Comparison of ENCODE assay signal across 8 mouse cellular contexts in genomic region chr12:31116005-31116466, GRCm38 (mm10). TPM values are rescaled to one million over a fixed set of nuclear protein-coding genes. Genes with fewer than 3 reads are reported as not detected.
DNase-seq lines count a peak whose midpoint lies in the region; ATAC-seq lines count a peak whose summit lies in the region.

No protein-coding gene starts in this region.

- WGBS in kidney, embryonic 15.5 days: 11% methylated on average over 8 of the region's 8 CpGs
- WGBS in liver, embryonic 11.5 days: 20% methylated on average over 8 of the region's 8 CpGs

- DNase-seq in spleen, adult 12 weeks (ENCODE audit: low spot score): peak; percentile 11
- DNase-seq in spleen, postnatal 36 days (ENCODE audit: low spot score in 2 of 2): no peak
- DNase-seq in cerebellum, adult 11-12 months: peak; percentile 4
- DNase-seq in liver, embryonic 11.5 days (ENCODE audit: low spot score): peak; percentile 46
- peak; percentile 79 for DNase-seq in retina, postnatal 1 day
- DNase-seq in urinary bladder, postnatal 36 days (ENCODE audit: low spot score in 2 of 2): peak; percentile 52 to 62

- H3K36me3 ChIP-seq in kidney, embryonic 15.5 days: no peaks in the 10 kb centered on the region
- H3K36me3 ChIP-seq in liver, embryonic 11.5 days (ENCODE audit: control insufficient read depth, insufficient read depth, low read length): no peaks in the 10 kb centered on the region

- H3K27ac ChIP-seq in kidney, embryonic 15.5 days: no peak overlapping the region
- no peak overlapping the region for H3K27ac ChIP-seq in liver, embryonic 11.5 days (ENCODE audit: low read depth, low read length)

- H3K4me2 ChIP-seq in kidney, embryonic 15.5 days: no peak overlapping the region
- no peak overlapping the region for H3K4me2 ChIP-seq in liver, embryonic 11.5 days

- no peaks in the 10 kb centered on the region for H3K27me3 ChIP-seq in kidney, embryonic 15.5 days
- no peaks in the 10 kb centered on the region for H3K27me3 ChIP-seq in liver, embryonic 11.5 days (replicated peaks; ENCODE audit: control insufficient read depth, insufficient read depth, low read length)

- H3K9me3 ChIP-seq in kidney, embryonic 15.5 days (replicated peaks): no peaks in the 10 kb centered on the region
- no peaks in the 10 kb centered on the region for H3K9me3 ChIP-seq in liver, embryonic 11.5 days (ENCODE audit: control insufficient read depth, low read length)

- H3K4me3 ChIP-seq in kidney, embryonic 15.5 days (replicated peaks): no peak overlapping the region
- no peak overlapping the region for H3K4me3 ChIP-seq in liver, embryonic 11.5 days (ENCODE audit: low read depth, low read length)

- H3K9ac ChIP-seq in kidney, embryonic 15.5 days: no peak overlapping the region
- no peak overlapping the region for H3K9ac ChIP-seq in liver, embryonic 11.5 days (ENCODE audit: low read depth, low read length)

- H3K4me1 ChIP-seq in kidney, embryonic 15.5 days: peaks cover 14% of the 10 kb centered on the region
- H3K4me1 ChIP-seq in liver, embryonic 11.5 days (replicated peaks; ENCODE audit: control insufficient read depth, insufficient read depth, low read length): no peaks in the 10 kb centered on the region

- peak; percentile 67; the same call in 1 of the 2 replicates for ATAC-seq in frontal cortex, adult (ENCODE audit: low TSS enrichment)
- peak; percentile 53; the same call in 1 of the 2 replicates for ATAC-seq in kidney, embryonic 15.5 days (replicated peaks; ENCODE audit: low FRiP score)
- no peak for ATAC-seq in liver, embryonic 11.5 days (replicated peaks; ENCODE audit: low FRiP score)

RNA-seq across cellular contexts. Expression of gene Fam110c, which starts 42.4 kb away (rescaled TPM):
- polyA plus RNA-seq in kidney, embryonic 15.5 days (2015; fragmentation: Nextera tagmentation; extraction: Ambion mirVana): 4.7 and 4.9 TPM in 2 replicates
- 2.4 and 2.5 TPM in 2 replicates for polyA plus RNA-seq in liver, embryonic 11.5 days (2014; fragmentation: Nextera tagmentation; extraction: Ambion mirVana)

Comparison
In these comparisons a context has a peak if more than half of its experiments do, and no peak if none do; other contexts are left out.
1. DNase-seq: peak in spleen, adult 12 weeks (single experiment), cerebellum, adult 11-12 months (single experiment), liver, embryonic 11.5 days (single experiment), retina, postnatal 1 day (single experiment) and urinary bladder, postnatal 36 days (2 of 2); none in spleen, postnatal 36 days (0 of 2).